Mouse (Mus musculus) testis, adult 2 months (tissue): ENCODE results near the gene Bcl2l14.

ENCODE experiments used
- CTCF ChIP-seq: fragments of 200-500 bp; IDR thresholded peaks from 2 replicates; pipeline ENCODE4 v1.5.1; 2012; ENCODE audit warnings: low read depth, mild to moderate bottlenecking, inconsistent platforms, low read length, moderate library complexity; ENCODE audit not compliant: control insufficient read depth, insufficient read depth, insufficient replicate concordance
- POLR2A ChIP-seq: fragments of 200-500 bp; IDR thresholded peaks from 2 replicates; pipeline ENCODE4 v1.6.1; 2012; ENCODE audit warnings: low read depth, mild to moderate bottlenecking, inconsistent platforms, low read length, moderate library complexity; ENCODE audit not compliant: control insufficient read depth

DNA sequence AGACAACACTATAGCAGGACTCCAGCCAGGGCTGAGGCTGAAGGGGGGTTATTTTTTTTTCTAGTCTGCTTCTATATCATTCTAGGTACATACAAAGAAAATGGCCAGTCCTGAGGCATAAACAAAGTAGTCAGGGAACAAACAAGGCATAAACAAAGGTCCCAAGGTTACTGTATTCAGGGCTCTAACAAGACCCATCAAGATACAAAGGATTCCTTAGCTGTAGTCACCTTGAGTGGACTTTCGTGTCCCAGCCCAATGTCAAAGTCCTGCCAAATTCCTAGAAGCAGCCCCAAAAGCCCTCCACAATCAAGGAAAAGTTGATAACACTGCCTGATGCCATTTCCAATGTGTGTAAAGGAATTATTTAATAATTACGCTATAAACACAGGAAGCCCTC is 5.3 kb upstream of the Bcl2l14 start:
- TF ChIP-seq CTCF (no peak), POLR2A (no peak)
